Mouse (Mus musculus) small intestine, adult 10 weeks (tissue): ENCODE results near the gene Ccdc126. TPM values are rescaled to one million over a fixed set of nuclear protein-coding genes. Genes with fewer than 3 reads are reported as not detected.

Experiments
- polyA plus RNA-seq: library from polyadenylated mRNA; stranded (reverse); fragments of 350-450 nt; fragmentation: Illumina TruSeq; extraction: RNeasy Lipid Tissue Mini Kit (QIAGEN cat#74804); gene quantifications from one replicate; pipeline ENCODE4 v1.2.3, GENCODE M21; 2014; ENCODE audit warnings: low replicate concordance

The Ccdc126 gene
- 4.9 TPM for polyA plus RNA-seq

DNA sequence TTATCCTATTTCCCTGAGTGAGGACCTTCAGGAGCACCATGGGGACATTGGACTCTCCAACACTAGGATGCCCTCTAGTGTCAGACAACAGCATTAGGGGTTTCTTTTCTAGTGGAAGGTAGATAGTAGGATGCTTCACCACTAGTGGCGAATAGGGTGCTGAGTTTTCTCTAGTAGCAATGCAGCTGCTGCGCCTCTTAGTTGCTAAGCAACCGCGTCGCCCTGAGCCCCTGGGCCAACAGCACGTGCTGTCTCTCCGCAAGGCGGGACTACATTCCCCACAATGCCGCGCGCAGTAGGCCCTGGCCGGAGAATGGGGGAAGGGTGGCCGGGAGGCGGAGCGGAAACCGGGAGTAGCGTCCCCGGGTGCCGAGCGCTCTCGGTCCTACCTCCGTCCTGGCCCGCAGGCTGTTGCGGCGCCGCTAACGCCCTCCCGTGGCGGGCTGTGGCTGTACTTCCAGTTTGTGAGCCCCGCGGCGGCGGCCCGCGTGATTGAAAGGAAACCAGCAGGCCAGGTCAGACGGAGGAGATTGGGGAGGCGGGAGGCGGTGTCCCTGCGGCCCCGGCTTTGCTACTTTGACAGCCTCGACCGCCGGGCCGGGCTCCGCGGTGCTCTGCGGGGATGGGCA lies at the start of gene Ccdc126:
Gene Ccdc126 (plus strand): TSS at position 309 of the 629 bp plus-strand sequence.

DNA sequence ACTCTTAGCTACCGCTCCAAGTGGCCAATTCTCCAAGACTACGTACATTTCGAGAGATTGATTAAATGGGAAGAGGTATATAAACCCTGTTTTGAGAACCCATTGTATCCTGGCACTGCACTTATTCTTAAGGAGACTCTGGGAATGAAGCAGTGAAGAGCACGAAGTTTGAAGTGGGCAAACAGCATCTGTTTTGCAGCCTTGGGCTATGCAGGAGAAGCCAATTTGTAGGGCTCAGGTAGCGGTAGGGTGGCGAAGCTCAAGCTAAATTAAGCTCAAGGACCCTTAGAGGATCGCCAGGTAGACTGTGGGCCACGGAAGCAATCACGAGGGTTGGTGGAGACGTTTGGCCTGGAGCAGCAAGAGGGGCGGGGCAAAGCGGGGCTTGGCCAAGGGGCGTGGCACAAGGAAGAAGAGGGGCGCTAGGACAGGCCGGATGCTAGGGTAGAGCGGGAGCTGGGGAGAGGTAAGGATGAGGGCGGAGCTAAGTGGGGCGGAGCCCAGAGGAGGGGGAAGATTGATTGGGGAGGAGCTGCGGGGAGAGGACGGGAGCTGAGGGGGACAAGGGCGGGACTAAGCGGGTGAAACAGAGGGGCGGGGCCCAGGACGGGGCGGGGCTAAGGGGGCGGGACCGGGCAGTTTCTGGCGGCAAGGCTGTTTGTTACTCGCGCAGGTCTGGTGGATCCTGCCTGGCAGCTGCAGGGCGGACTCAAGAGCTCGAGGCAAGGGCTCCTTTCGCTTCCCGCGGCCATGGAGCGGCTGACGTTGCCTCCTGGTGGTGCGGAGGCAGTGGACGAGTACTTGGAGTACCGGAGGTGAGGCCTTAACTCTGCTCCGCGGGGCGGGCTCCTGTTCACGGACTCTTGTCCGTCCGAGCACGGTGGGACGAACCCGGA lies 48.3 kb downstream of the Ccdc126 start, which contains the start of gene Fam221a:
Gene Fam221a (plus strand): TSS at position 581 of the 896 bp plus-strand sequence.

Other genes with a start within 250 kb of the Ccdc126 start
- gene Malsu1, start 245.5 kb upstream of the Ccdc126 start, polyA plus RNA-seq, result 34.2 TPM
- 0.52 TPM for gene Igf2bp3, start 104.3 kb upstream of the Ccdc126 start, polyA plus RNA-seq
- 201 TPM for gene Tra2a, start 55.2 kb upstream of the Ccdc126 start, polyA plus RNA-seq
- gene Fam221a, start 48.5 kb downstream of the Ccdc126 start, polyA plus RNA-seq, result 6.3 TPM
- gene Stk31, start 76.3 kb downstream of the Ccdc126 start, polyA plus RNA-seq, result not detected